Mouse (Mus musculus) thymus, postnatal 10 days (tissue): ENCODE data around the gene Luzp1.

Experiments
- DNase-seq, 2 experiments: peaks; one replicate each; pipeline ENCODE4 v3.0.0; 2021; ENCODE audit warnings: low spot score in 2 of 2

Luzp1 gene

DNA sequence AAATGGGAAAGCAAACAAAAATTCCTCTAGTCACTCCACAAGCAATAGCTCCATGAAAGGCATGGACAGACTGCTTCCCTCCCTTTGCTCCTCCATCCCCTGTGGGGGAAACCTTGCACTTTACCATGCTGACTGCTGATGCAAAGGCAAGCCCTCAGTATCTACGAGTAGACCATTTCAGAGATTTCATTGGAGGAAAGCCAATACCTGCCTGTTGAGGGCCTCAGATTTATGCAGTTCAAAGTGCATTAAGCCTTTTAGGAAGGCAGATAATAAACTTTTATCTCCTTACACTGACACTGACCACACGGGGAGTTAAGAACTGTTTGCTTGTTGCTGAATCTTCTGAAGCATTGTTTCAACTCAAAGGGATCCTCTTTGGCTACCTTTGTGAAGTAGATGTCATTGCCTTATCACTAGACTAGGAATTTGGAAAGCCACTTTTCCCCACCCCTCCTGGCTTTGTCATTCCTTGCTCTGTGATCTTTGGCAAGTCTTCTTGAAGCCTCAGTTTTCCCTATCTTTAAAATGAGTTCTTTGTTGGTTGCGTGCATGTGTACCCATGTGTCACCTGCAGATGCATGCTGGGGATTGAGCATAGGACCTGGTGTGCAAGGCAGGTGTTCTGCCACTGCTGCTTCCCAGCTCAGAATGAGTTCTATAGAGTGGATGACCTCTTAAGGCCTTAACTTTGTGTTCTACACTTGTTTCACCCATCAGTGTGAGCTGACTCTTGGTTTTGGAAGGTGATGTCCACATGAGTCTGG is 76.9 kb downstream of the Luzp1 start:
- DNase-seq = no peak

DNA sequence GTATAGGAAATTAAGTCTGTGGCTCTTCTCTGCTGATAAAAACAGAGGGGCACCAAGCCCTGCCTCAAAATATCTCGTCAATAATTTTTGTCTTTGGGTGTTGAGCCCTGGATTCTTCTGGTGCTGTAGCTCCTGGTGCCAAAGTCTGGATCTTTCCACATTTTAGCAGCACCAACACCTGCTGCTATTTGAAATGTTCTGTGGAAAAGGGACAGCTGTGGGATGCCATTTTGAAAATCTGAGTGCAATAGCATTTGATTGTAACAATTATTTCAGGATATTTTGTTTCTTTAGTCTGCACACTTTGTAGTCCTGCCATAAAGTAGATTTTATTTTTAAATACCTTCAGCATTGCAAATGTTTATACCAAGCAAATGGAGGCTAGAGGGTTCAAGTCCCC is 78.2 kb downstream of the Luzp1 start:
- no peak for DNase-seq

DNA sequence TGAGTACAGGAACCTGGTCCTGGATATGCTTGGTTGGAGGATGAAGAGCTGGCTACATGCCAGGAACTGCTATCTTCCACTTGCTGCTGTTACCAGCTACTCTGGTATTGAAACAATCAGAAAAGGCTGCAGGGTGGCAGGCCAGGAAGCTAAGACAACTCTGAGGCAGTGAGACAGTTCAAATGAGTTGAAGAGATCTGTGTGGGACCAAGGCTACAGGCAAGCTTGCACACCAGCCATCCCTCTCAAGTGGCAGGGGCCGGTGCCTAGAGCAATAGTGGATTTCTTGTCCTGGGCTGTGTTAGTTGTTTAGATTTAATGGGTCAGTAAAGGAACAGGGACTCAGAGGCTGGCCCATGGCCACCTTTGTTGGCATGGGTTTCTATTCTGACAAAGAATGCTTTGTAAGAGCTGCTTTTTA is 78.8 kb downstream of the Luzp1 start:
- no peak for DNase-seq

DNA sequence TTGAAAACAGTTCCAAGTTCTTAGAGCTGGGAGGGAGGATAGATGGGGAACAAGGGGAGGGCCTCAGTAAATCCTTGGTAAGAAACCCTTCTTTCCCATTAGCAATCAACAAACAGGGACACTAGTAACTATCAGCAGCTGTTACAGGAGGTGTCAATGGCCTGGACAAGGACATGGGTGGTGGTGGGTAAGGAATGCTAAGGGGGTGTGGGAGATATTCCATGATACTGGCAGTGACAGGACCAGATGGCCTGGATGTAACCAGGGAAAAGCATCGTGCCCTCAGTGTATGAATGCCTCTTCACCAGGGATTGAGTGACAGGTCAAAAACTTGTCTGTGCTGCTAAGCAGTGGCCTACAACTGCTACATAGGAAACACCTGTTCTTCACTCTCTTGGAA is 83.5 kb downstream of the Luzp1 start:
- no peak for DNase-seq

DNA sequence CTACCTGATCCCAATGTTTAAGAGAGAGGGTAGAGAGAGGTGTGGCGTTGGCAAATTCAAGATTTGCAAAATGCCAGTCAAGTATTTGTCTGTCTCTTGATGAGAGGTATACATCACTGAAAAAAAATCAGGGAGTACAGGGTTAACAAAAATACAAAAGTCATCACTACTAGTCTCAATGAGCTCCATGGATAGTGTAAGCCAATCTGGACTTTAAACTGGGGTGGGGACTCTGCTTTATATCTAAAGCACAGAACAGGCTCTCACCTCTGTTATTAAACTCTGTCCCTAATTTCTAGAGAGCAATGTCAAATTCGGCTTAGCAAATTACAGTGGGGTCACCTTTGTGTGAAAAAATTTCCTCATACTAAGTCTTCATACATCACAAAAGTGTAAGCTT is 88.1 kb downstream of the Luzp1 start:
- DNase-seq = no peak

DNA sequence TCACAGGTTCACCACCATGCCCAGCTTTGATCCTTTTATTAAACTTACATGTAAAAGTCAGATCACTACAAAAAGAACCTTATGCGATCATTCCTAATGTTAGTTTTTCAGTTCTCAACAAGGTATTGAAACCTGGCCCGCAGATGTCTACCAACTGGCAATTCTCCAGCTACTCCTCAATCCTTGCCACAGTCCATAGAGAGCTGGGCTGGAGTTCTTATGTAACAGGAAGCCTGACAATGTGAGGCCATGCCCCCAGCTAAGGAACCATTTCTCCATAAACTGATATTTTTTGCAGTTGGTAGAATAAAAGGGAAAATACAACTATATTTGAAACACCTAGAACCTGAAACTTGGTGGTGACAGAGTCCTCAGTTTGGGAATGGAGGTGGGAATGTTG is 90.1 kb downstream of the Luzp1 start:
- DNase-seq = no peak

DNA sequence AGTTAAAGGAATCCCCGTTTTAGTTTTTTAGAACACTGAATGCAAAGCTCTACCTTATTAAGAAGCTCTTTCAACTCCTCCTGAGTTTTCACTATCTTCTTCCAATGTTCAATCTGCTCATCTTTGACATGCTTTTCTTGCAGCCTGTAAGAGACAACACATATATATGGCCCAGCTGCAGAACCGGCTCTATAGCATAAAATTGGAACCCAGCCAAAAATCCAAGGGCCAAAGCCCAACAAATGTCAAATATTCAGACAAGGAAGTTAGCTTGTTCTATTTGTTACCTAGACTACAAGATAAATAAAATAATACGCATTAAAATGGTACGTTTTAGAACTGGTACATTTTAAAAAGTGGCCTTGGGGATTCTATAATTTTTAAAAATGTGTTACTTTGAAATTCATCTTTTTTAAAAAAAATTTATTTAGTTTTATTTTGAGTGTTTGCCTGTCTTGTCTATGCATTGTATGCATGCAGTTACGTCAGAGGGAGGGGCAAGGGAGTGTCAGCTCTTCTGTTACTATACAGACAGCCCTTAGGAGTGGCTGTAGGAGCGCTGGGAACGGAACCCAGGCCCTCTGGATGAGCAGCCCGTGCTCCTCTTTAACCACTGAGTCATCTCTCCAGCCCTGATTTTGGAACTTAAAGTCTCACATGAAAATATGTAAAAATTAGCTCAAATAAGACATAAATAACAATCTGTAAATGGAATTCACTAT is 90.9 kb downstream of the Luzp1 start:
- no peak for DNase-seq

DNA sequence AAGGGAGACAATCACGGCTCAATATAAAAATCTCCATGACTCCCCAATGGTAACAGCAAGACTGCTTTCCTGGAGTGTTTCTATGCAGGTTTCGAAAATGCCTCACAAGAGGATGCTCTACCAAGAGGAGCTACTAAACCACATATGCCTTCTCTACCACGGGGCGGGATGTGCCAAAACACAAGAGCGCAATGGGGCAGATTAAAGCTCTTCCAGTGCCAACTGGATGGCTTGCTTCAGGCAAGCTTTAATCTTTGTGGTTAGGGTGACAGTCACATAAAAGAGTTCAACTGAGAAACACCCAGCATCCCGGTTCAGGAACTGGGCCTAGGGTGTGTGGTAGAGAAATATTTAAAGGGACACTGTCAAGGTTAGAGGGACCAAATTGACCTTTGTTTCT is 93.2 kb downstream of the Luzp1 start:
- no peak for DNase-seq

DNA sequence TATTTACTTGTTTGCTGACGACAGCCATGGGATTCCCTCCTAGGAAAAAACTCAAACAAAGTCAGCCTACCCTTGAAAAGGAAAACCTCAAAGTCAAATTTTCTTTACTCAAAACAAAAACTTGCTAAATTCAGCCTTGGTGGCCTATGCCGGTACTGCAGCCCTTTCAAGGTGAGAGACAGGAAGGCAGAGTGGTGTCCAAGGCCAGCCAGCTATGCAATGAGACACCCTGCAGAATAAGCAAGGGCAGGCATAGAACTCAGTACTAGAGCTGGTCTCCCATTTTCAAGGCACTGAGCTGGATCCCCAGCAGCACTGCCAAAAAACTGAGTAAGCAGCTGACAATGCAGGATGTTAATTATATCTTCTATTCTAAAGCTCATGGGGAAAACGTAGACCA is 99.1 kb downstream of the Luzp1 start:
- peak in 1 of 2 experiments; percentile 14 for DNase-seq

DNA sequence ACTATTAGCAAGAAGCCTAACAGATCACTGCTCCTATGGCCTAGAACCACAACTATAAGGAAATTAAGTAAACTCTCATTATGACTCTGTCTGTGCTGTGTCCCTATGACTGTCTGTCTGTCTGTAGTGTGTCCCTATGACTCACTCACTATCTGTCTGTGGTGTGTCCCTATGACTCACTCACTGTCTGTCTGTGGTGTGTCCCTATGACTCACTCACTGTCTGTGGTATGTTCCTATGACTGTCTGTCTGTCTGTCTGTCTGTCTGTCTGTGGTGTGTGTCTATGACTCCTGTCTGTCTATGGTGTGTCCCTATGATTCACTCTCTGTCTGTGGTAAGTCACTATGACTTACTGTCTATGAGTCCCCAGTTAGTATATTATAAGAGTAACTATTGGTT is 100.4 kb downstream of the Luzp1 start:
- no peak for DNase-seq

DNA sequence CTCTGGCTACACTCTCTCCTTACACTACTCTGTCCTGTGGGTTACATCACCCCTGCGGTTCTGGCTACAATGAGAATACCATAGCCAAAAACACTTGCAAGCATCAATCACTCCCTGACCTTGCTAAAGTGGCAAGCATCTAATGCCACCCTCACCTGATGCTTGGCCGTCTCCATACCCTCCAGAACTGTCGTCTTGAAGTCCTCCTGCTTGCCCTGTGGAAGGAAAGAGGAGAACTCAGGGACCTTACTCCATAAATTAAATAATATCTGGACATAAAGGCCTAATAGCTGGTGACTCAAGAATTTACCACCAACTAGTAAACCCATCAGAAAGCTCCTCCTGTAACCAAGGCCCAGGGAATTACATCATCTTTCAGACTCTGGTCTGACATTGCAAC is 112.3 kb downstream of the Luzp1 start:
- no peak for DNase-seq

DNA sequence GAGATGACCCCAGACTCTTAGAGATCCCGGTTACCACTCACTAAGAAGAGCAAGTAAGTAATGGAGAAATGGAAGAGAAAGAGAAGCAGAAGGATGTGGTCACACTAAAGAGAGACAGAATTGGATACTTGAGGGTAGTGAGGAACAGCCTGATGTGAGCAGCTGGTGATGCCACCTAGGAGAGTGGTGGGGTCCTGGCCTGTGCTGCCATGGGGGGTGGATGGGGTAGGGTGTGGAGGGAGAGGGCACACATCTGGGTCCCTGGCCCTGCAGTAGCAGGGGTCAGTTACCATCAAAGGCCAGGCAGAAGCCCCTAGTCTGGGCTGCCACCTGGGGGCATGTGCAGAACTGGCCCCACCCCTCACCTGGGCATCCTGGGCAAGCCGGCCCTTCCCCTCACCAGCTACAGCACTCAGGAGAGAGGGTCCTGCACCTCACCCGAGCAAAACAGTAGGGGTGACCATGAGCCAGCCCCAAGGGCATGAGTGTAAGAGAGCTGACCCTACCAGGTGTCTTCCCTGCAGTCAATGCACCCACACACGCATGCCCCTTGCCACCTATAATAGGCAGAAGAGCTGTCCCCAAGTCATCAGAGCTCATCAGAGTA is 117.8 kb downstream of the Luzp1 start:
- DNase-seq = no peak

DNA sequence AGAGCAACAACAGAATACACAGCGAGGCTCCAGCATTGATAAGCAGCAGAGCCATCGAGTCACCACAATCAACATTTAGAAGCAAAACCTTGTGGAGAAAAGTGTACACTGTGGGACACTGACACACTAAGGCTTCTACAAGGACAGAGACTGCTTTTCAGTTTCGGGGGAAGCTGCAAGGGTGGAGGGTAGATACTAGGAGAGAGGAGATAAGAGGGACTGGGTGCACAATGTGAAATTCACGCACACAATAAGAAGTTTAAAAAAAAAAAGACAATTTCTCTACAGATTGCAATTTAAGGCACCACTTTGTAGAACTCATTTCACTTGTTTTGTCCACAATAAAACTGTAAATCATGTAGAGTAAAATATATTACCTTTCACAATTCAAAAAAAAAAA is 118.4 kb downstream of the Luzp1 start:
- DNase-seq = no peak

DNA sequence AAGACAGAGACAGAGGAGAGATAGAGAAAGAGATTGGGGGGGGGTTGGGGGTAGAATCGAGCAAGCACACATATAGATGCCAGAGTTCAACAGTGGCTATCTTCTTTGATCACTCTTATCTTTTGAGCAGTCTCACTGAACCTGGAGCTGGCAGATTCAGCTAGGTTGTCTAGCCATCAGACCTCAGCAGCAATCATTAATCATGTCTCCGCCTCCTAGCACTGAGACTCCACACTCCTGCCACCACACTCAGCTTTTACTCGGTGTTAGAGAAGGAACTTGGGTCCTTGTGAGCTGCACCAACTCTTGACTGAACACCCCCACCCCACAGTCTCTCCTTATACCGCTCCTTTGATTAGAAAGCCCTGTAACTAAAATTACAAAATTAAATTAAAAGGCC is 122.5 kb downstream of the Luzp1 start:
- DNase-seq = no peak

DNA sequence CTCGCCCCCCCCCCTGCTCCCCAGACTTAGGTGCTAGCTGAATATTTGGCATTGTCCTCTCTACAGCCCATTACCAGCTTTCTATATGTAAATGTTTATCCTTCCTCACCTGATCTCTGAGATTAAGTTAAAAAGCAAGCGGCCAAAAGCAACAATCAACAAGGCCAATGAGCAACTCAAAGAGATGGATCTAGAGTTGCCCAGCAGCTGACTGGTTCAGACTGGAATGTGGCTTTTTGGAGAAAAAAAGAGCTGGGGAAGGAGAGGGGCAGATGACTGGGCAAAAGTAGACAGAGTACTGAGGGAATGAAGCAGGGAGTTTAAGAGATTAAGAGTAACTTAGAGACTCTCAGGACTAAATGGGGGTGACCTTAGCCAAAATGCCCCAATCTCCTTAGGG is 124.4 kb downstream of the Luzp1 start:
- DNase-seq = no peak

DNA sequence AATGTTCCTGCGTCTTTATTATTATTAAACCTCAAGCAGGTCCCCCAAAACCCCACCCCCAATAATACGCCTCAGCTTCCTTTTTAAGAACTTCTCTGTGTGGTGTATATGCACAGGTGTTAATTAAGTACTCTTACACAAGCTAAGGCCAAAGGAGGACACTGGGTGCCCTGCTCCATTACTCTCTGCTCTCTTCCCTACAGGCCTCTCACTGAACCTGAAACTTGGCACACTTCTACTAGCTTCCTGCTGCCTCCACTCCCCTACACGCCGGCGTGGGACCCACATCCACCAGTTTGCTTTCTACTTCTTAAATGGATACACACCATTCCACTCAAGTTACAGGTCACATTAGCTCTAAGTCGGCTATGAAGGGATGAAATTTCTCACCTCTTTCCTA is 125.7 kb downstream of the Luzp1 start:
- no peak for DNase-seq

DNA sequence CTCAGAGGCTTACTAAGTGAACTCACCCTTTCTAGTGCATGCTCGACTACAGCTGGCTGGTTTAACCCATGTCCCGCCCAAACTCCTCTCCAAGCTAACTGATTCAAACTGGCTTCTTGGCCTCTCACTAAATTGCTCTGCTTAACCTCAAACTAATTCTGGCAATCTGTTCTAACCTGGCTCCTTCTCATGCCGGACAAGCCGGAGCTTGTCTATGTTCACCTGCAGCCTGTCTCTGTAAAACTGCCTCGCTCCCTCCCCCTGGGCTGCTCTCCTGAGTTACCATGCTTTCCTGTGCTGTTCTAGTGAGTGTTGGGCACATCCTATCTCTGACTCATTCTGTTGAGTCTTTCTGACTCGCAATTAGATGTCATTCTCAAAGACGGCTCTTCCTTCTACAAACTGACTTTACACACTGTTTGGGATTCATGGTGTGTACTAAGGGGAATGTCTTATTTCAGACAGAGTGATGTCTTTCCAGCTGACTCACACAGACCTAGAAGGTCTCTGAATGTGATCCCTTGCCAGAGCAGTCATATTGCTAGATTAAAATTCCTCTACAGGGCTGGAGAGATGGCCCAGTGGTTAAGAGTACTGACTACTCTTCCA is 128.8 kb downstream of the Luzp1 start:
- no peak for DNase-seq

DNA sequence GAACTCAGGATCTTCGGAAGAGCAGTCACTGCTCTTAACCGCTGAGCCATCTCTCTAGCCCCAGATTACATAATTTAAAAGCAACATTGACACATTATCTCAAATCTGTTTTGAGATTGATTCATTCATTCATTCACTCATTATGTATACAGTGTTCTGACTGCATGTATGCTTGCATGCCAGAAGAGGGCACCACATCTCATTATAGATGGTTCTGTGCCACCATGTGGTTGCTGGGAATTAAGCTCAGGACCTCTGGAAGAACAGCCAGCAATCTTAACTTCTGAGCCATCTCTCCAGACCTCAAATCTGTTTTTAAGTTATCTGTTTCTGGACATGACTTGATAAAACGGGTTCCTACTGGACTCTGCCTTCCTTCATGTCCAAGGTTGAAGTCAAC is 130.3 kb downstream of the Luzp1 start:
- no peak for DNase-seq

DNA sequence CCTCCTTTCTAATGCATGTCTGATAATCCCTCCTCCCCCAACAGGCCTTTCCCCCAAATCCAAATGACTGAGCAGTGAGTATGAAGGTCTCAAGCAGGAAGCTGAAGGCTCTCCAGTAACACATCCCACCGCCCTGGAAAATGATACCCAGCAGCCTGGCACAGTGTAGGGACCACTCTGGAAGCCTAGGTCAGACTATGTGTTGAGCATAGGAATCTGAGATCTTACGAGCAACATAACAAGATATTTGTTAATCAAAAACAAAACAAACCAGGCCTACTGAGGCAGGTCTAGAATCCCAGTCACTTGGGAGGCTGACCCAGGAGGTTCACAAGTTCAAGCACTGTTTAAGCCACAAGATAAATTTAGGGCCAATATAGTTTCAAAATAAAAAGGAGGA is 131.0 kb downstream of the Luzp1 start:
- no peak for DNase-seq

DNA sequence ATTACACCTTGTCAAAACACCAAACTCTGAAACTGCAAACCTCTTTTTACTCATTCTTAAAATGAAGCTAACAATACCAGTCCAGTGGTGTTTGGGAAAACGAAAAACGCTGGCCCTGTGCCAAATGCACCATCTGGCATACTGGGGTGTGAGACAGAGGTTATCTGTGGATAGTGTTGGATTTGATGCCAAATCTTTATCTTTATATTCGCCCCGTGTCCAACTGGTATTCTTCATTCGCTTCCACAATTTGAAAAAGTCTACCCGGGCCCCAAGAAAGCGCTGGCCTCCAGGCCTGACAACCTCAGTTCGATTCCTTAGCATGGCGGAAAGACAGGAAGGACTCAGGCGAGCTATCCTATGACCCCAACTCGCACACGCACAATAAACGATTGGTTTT is 131.9 kb downstream of the Luzp1 start:
- DNase-seq = no peak

DNA sequence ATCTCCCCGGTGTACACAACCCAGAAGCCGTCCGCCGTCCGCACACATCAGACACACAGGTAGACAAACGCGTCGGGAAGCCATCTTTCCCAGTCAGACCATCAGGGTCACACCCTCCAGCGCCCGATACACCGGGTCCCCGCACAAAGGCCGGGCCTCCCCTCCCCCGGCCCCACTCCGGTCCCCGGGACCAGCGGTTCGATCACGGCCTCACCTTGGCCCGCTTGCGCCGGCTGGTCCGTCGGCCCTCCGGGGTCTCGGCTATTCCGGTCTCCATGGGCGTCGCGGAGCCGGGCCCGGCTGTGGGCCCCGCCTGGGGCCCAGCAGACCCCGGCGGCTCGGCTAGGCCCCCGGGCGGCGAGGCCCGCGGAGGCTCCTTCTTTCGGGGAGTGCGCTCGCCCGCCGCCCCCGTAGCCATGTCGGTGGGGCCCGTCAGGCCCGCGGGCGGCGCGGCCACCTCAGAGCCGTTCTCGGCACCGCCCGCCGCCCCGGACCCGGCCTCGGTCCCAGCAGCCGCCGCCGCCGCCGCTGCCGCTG is 132.5 kb downstream of the Luzp1 start:
- DNase-seq = peak; percentile 32 to 35

DNA sequence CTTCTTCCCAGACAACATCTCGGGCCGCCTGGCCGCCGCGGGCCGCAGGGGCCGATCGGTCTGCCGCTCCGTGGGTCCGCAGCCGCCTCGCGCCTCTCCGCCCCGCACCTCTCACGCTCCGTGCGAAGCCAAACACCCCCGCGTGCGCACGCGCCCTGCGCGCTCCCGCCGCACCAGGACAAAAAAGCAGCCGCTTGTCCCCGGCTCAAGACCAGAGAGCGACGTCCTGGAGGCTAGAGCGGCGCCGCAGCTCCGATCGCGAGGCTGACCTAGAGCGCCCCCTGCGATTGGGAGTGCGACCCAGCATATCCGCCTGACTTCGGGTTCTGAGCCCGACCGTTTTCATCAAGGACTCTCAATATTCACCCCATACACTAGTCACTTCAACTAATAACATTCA is 133.0 kb downstream of the Luzp1 start, which contains the start of gene Kdm1a:
Gene Kdm1a, minus strand, starts transcription at position 156 of the 400 bp plus-strand sequence.
- DNase-seq = peak; percentile 86 to 98
